Mouse (Mus musculus) fibroblast of lung, adult 2 months (primary cell): Measurements from ENCODE around the gene Ttc28.

Experiments used
- DNase-seq: peaks from one replicate; pipeline ENCODE4 v3.0.0-alpha.2; 2011; ENCODE audit warnings: low read depth

The Ttc28 gene

GRCm38 (mm10) chr5:111098516-111099274 lies 219.1 kb downstream of the Ttc28 start:
- DNase-seq = no peak

GRCm38 (mm10) chr5:111100585-111100984 lies 221.0 kb downstream of the Ttc28 start:
- no peak for DNase-seq

GRCm38 (mm10) chr5:111101383-111101932 lies 221.9 kb downstream of the Ttc28 start:
- DNase-seq = no peak

GRCm38 (mm10) chr5:111104801-111105200 lies 225.2 kb downstream of the Ttc28 start:
- DNase-seq = no peak

- DNase-seq = no peak
These were observed 231.8 kb downstream of the Ttc28 start for GRCm38 (mm10) chr5:111111378-111111777.

GRCm38 (mm10) chr5:111113183-111113582 lies 233.6 kb downstream of the Ttc28 start:
- DNase-seq = no peak

GRCm38 (mm10) chr5:111113694-111114375 lies 234.2 kb downstream of the Ttc28 start:
- DNase-seq = no peak

GRCm38 (mm10) chr5:111114597-111114996 lies 235.0 kb downstream of the Ttc28 start:
- no peak for DNase-seq

GRCm38 (mm10) chr5:111115519-111116350 lies 236.1 kb downstream of the Ttc28 start:
- DNase-seq = no peak

GRCm38 (mm10) chr5:111119805-111120204 lies 240.2 kb downstream of the Ttc28 start:
- DNase-seq = no peak

- DNase-seq = no peak
These were observed 240.7 kb downstream of the Ttc28 start for GRCm38 (mm10) chr5:111120298-111120697.

GRCm38 (mm10) chr5:111120705-111121420 lies 241.3 kb downstream of the Ttc28 start:
- DNase-seq = no peak

GRCm38 (mm10) chr5:111122332-111123049 lies 242.9 kb downstream of the Ttc28 start:
- DNase-seq = no peak

- no peak for DNase-seq
These were observed 243.6 kb downstream of the Ttc28 start for GRCm38 (mm10) chr5:111123050-111123746.

- DNase-seq = no peak
These were observed 245.1 kb downstream of the Ttc28 start for GRCm38 (mm10) chr5:111124620-111125200.

- no peak for DNase-seq
These were observed 246.1 kb downstream of the Ttc28 start for GRCm38 (mm10) chr5:111125746-111126145.

GRCm38 (mm10) chr5:111127786-111128185 lies 248.2 kb downstream of the Ttc28 start:
- DNase-seq = no peak

GRCm38 (mm10) chr5:111130121-111130520 lies 250.5 kb downstream of the Ttc28 start:
- DNase-seq = no peak

GRCm38 (mm10) chr5:111131561-111131960 lies 252.0 kb downstream of the Ttc28 start:
- no peak for DNase-seq

- DNase-seq = no peak
These were observed 253.5 kb downstream of the Ttc28 start for GRCm38 (mm10) chr5:111133150-111133549.
